Mouse (Mus musculus): ENCODE measurements around the gene Gm9495. TPM values are rescaled to one million over a fixed set of nuclear protein-coding genes. Genes with fewer than 3 reads are reported as not detected.
A peak's percentile ranks its signal among the peaks of the same experiment; 100 is the strongest.

Gene Gm9495
- polyA plus RNA-seq, 1 experiment from 2014 or later, result not detected

DNA sequence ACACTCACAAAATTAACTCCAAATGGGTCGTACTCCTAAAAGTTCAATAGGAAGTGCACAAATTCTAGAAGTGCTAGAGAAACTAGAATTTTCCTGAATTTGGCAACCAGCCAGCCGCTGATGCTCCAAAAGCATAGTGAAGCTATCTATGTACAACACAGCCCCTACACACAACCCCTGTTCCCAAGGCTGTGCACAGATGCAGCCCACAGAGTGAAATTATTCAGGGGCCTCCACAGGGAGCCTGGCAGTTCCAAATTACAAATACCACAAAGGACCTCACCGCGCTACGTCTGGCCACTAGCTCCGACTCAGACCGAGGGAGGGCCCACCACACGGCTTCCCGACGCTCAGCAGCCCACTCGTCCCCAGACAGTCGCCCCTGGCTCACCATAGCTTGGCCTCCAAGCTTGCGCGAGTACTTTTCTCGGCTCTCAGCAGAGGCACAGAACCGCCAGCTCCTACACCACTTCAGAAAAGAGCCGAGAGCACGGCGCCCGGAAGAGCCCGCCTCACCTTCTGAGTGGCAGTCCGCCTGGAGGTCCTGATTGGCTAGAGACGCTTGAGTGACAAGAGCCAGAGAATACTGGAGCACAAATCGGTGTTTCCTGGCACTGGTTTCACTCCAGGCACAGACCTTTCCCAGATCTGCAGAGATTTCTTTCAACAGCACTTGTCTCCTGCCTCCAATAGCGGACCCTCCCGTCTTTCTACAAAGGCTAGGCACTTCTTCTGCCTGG lies 58.1 kb downstream of the Gm9495 start:
- Histone ChIP-seq H3K9me3 (replicated peaks; ENCODE audit: control insufficient read depth, low read length) (peaks cover 12% of the 10 kb centered on the region; the same call in 1 of the 2 replicates), H3K36me3 (ENCODE audit: control insufficient read depth, insufficient read depth, low read length) (no peaks in the 10 kb centered on the region; the same call in 1 of the 2 replicates), H3K4me2 (ENCODE audit: low read depth, low read length) (peak overlapping the region; percentile 80), H3K4me3 (replicated peaks; ENCODE audit: low read length) (peak overlapping the region; percentile 96), H3K9ac (ENCODE audit: low read length) (peak overlapping the region; percentile 97), H3K27me3 (ENCODE audit: control insufficient read depth, insufficient read depth, low read length) (no peaks in the 10 kb centered on the region), H3K4me1 (ENCODE audit: control insufficient read depth, insufficient read depth, low read length) (0 out of 2 replicates have a peak, but pooled peaks cover 6% of the 10 kb centered on the region), H3K27ac (ENCODE audit: low read length) (peak overlapping the region; percentile 96)
- 1% methylated on average over 26 of the region's 26 CpGs for WGBS
- ATAC-seq (ENCODE audit: insufficient read depth, low FRiP score), result peak; percentile 95

DNA sequence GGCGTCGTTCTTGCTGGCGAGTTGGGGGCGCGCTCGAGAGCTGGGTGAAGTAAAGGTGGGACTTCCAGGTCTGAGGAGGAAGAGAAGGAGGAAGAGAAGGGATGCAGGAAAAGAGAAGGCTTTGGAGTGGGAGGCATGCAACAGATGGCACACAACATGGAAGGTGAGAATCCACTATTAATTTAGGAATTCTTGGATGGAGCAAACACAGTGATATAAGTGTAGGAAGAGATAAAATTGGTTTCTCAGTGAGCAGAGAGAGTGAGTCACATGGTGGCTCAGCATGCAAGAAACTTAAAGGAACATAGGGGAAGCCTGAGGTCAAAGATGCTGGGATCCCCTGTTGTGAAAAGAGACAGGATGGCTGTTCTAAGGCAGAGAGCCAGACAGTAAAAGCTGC lies 69.0 kb downstream of the Gm9495 start:
- Histone ChIP-seq H3K36me3 (ENCODE audit: control insufficient read depth, insufficient read depth, low read length) (peaks cover 21% of the 10 kb centered on the region), H3K9ac (ENCODE audit: low read length) (no peak overlapping the region), H3K4me3 (replicated peaks; ENCODE audit: low read length) (no peak overlapping the region), H3K27ac (ENCODE audit: low read length) (no peak overlapping the region), H3K4me1 (ENCODE audit: control insufficient read depth, insufficient read depth, low read length) (no peaks in the 10 kb centered on the region), H3K9me3 (replicated peaks; ENCODE audit: control insufficient read depth, low read length) (peaks cover 33% of the 10 kb centered on the region), H3K4me2 (ENCODE audit: low read depth, low read length) (no peak overlapping the region), H3K27me3 (ENCODE audit: control insufficient read depth, insufficient read depth, low read length) (no peaks in the 10 kb centered on the region)
- 100% methylated on average over 6 of the region's 6 CpGs for WGBS
- ATAC-seq (ENCODE audit: insufficient read depth, low FRiP score), result no peak

Other genes with a start within 250 kb of the Gm9495 start
- 13.4 and 16.9 TPM in 2 replicates for gene Zfp930, start 244.5 kb downstream of the Gm9495 start, polyA plus RNA-seq (2015; fragmentation: Nextera tagmentation; extraction: Ambion mirVana)
- gene D130040H23Rik, start 182.5 kb downstream of the Gm9495 start, polyA plus RNA-seq (2015; fragmentation: Nextera tagmentation; extraction: Ambion mirVana), result 5.2 and 6.7 TPM in 2 replicates
- not detected in 2 replicates for gene Gm7697, start 69.4 kb upstream of the Gm9495 start, polyA plus RNA-seq (2015; fragmentation: Nextera tagmentation; extraction: Ambion mirVana)
- gene Zfp868, start 172.0 kb upstream of the Gm9495 start, polyA plus RNA-seq (2015; fragmentation: Nextera tagmentation; extraction: Ambion mirVana), result 19.9 and 20.8 TPM in 2 replicates
- gene Zfp964, start 200.9 kb upstream of the Gm9495 start, polyA plus RNA-seq (2015; fragmentation: Nextera tagmentation; extraction: Ambion mirVana), result 1.9 TPM in 2 replicates